Mouse (Mus musculus) left cerebral cortex, postnatal 4 days (tissue): ENCODE results near the gene Phf23. TPM values are rescaled to one million over a fixed set of nuclear protein-coding genes. Genes with fewer than 3 reads are reported as not detected.
A peak's percentile ranks its signal among the peaks of the same experiment; 100 is the strongest.
"Not testable (repeated sequence)": the region's sequence is repeated elsewhere in the genome, so short reads cannot be mapped to it uniquely, and the experiment has no call there.

Experiments used
- DNase-seq: peaks from one replicate; pipeline ENCODE4 v3.0.0-alpha.2; 2022
- intact Hi-C: fragments of 180-260 bp; cut with DNase I; formaldehyde crosslinking; loops from one replicate; pipeline ENCODE4 v1.15.1; 2025
- total RNA-seq, 2 experiments: library from RNA; stranded (reverse); gene quantifications; 2 replicates each; pipeline ENCODE4 v1.2.3; 2021

Phf23 gene
- total RNA-seq, 2 experiments from 2014 or later, result 46.2 to 48.7 TPM

GRCm38 (mm10) chr11:69998567-69999491 lies 3.3 kb downstream of the Phf23 start:
- no peak for DNase-seq

GRCm38 (mm10) chr11:69999666-70000065 lies 4.1 kb downstream of the Phf23 start:
- no peak for DNase-seq
- intact Hi-C loops, result no loop called here

More at GRCm38 (mm10) chr11:69998567-69999491, 3.3 kb downstream of the Phf23 start:
- intact Hi-C loops, result no loop called here

GRCm38 (mm10) chr11:70000396-70000898 lies 4.9 kb downstream of the Phf23 start, which contains the start of gene Dvl2:
TSS of gene Dvl2 (plus strand) at chr11:70000595.
- peak; percentile 96 for DNase-seq
- intact Hi-C loops, result no loop called here

- DNase-seq, result no peak
- intact Hi-C loops, result no loop called here
These were observed 5.6 kb downstream of the Phf23 start for GRCm38 (mm10) chr11:70001159-70001558.

- peak; percentile 53 for DNase-seq
- intact Hi-C loops, result no loop called here
These were observed 6.3 kb downstream of the Phf23 start for GRCm38 (mm10) chr11:70001865-70002264.

- intact Hi-C loops, result no loop called here
- DNase-seq, result no peak
These were observed 6.9 kb downstream of the Phf23 start for GRCm38 (mm10) chr11:70002471-70002870.

GRCm38 (mm10) chr11:70005521-70005920 lies 9.9 kb downstream of the Phf23 start:
- intact Hi-C loops, result no loop called here
- DNase-seq, result no peak

GRCm38 (mm10) chr11:70010033-70010432 lies 14.5 kb downstream of the Phf23 start:
- no peak for DNase-seq
- intact Hi-C loops, result no loop called here

- intact Hi-C loops, result no loop called here
- DNase-seq, result no peak
These were observed 15.0 kb downstream of the Phf23 start for GRCm38 (mm10) chr11:70010548-70010947.

GRCm38 (mm10) chr11:70010961-70011360 lies 15.4 kb downstream of the Phf23 start:
- intact Hi-C loops, result no loop called here
- DNase-seq, result no peak

GRCm38 (mm10) chr11:70012931-70013330 lies 17.4 kb downstream of the Phf23 start:
- DNase-seq, result no peak

GRCm38 (mm10) chr11:70013408-70013807 lies 17.8 kb downstream of the Phf23 start:
- intact Hi-C loops, result no loop called here
- no peak for DNase-seq

More at GRCm38 (mm10) chr11:70012931-70013330, 17.4 kb downstream of the Phf23 start:
- intact Hi-C loops, result no loop called here

- intact Hi-C loops, result no loop called here
- DNase-seq, result no peak
These were observed 18.5 kb downstream of the Phf23 start for GRCm38 (mm10) chr11:70014051-70014450.

GRCm38 (mm10) chr11:70014880-70015558 lies 19.4 kb downstream of the Phf23 start, which contains the start of gene Acadvl:
TSS of gene Acadvl (minus strand) at chr11:70015411.
- DNase-seq, result peak; percentile 86
- intact Hi-C loops, result no loop called here

GRCm38 (mm10) chr11:70015677-70016076 lies 20.1 kb downstream of the Phf23 start:
- intact Hi-C loops, result no loop called here
- DNase-seq, result no peak

GRCm38 (mm10) chr11:70016177-70016576 lies 20.6 kb downstream of the Phf23 start:
- intact Hi-C loops, result not testable (repeated sequence)

GRCm38 (mm10) chr11:70016669-70017068 lies 21.1 kb downstream of the Phf23 start, which contains the start of gene Dlg4:
TSS of gene Dlg4 (plus strand) at chr11:70016942.
- no peak for DNase-seq
- intact Hi-C loops, result no loop called here

More at GRCm38 (mm10) chr11:70016177-70016576, 20.6 kb downstream of the Phf23 start:
- not testable (repeated sequence) for DNase-seq

- intact Hi-C loops, result no loop called here
- no peak for DNase-seq
These were observed 21.7 kb downstream of the Phf23 start for GRCm38 (mm10) chr11:70017199-70017767.

- DNase-seq, result peak; percentile 86
- intact Hi-C loops, result no loop called here
These were observed 22.8 kb downstream of the Phf23 start for GRCm38 (mm10) chr11:70018131-70018990.

GRCm38 (mm10) chr11:70019495-70020021 lies 24.0 kb downstream of the Phf23 start:
- intact Hi-C loops, result no loop called here
- DNase-seq, result no peak
